In the genomic region with DNA sequence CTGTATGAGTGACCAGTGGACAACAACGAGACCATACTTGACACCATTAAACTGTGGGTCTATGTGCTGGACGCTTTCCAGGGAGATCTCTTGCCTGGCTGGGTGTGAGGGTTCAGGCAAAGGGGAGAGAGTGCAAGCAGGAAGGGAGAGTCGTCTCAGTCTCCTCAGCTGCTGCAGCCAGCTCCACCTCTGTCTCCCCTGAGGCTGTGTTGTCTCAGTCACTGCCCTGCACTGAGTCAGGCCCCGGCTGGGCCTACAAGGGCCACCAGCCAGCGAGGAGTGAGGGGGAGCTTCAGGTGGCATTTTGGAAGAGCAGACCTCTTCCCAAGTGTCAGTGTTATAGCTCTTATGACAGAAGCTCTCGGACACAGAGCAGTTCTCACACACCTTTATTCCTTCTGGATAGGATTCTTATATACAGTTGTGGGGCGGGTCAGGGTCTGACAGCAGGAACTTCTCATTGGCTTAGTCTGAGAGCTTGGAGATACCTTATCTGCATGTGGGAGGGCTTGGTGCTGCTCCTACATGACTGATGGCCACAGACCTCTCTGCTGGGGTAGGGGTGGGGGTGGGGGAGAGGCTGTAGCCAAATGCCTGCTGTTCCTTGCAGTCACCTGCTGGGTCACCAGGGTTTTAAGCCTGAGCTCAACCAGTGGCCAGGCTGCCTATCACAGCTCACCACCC, we compare ENCODE assay signal across 15 mouse cellular contexts.
"Had no signal": no experiment of that assay in that cellular context is flagged by ENCODE, and none has a peak within 500 bp of the region (broad histone marks: within the 10 kb centered on the region; RNA-seq: fewer than 3 reads in every experiment).

No protein-coding gene starts in this region.

- H3K9ac ChIP-seq: limb, embryonic 12.5 days; liver, embryonic 15.5 days; lung, embryonic 14.5 days; midbrain, embryonic 13.5 days; neural tube, embryonic 15.5 days had no signal

- H3K4me1 ChIP-seq: limb, embryonic 12.5 days; liver, embryonic 15.5 days had no signal

- DNase-seq: kidney, adult 18-20 months; kidney, postnatal 10 days; kidney, postnatal 4 days; lung, embryonic 14.5 days; lung, postnatal 36 days; right cerebral cortex, adult 18-20 months; right cerebral cortex, postnatal 25 days; thymus, adult 2 months; thymus, postnatal 25 days had no signal

- ATAC-seq: midbrain, embryonic 13.5 days had no signal

- H3K27ac ChIP-seq: layer of hippocampus, adult 2 months; limb, embryonic 12.5 days; liver, embryonic 15.5 days; midbrain, embryonic 13.5 days; neural tube, embryonic 15.5 days had no signal

- H3K27me3 ChIP-seq: limb, embryonic 12.5 days; liver, embryonic 15.5 days; midbrain, embryonic 13.5 days; neural tube, embryonic 15.5 days had no signal

- H3K9me3 ChIP-seq: limb, embryonic 12.5 days; liver, embryonic 15.5 days; midbrain, embryonic 13.5 days; neural tube, embryonic 15.5 days had no signal

- H3K4me2 ChIP-seq: limb, embryonic 12.5 days; liver, embryonic 15.5 days; lung, embryonic 14.5 days; midbrain, embryonic 13.5 days; neural tube, embryonic 15.5 days had no signal

- H3K4me3 ChIP-seq: layer of hippocampus, adult 2 months; limb, embryonic 12.5 days; liver, embryonic 15.5 days; midbrain, embryonic 13.5 days; myocyte; neural tube, embryonic 15.5 days had no signal

- H3K36me3 ChIP-seq: limb, embryonic 12.5 days; liver, embryonic 15.5 days; midbrain, embryonic 13.5 days; neural tube, embryonic 15.5 days had no signal
